Mouse (Mus musculus): ENCODE measurements at regions not wholly inside any gene's neighbourhood (a gene's known extent, or its start where the extent isn't known, plus 50 kb on each side); places are given as distances from the start of the nearest gene placed in this dataset.

DNA sequence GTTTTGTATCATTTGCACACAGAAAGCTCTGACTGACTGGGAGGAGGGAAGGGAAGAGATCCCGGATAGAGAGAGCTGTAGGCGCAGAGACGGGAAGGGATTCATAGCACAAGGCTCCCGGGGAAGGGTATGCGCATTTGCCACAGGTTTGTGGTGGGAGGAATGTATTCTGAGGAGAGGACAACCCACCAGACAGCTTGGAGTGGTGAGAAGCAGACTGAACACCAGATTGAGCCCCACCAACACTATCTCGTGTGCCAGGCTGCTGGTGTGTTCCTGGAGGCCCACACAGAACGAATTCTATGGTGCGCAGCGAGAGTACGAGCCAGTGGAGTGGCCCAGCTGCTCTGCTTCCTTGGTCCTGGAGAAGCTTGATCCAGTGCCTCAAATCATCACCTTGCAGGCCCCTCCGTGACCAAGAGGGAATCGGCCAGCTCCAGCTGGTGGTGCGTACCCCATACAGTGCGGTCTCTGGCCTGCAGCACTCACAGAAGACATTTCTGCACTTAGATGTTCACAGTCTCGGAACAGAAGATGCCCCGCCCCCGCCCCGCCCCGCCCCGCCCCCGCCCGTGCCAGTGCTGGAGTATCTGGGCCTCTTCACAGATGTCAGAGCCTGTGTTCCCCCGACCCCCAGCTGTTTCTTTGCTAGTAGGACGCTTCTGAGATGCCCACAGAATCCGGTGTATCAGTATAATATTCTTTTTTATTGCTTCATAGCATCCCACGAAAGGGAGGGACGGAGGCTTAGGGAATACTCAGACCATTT, 92.8 kb upstream of the Tmem189 start:
- Histone ChIP-seq H3K4me1 (ENCODE audit: control insufficient read depth in 1 of 2, insufficient read depth in 2 of 2) (peaks cover 3 to 12% of the 10 kb centered on the region in 2 experiments), H3K79me2 (replicated peaks; ENCODE audit: control insufficient read depth, extremely low read depth, insufficient read depth, poor library complexity, severe bottlenecking) (no peaks in the 10 kb centered on the region), H3K4me3 (replicated peaks in 1 of 3; ENCODE audit: low read depth in 2 of 3, low read length in 2 of 3, poor library complexity in 1 of 3) (no peak overlapping the region), H3K36me3 (replicated peaks in 1 of 2; ENCODE audit: control insufficient read depth in 1 of 2, insufficient read depth in 1 of 2, low read length in 1 of 2) (no peaks in the 10 kb centered on the region), H3K9me3 (replicated peaks; ENCODE audit: low read length) (no peaks in the 10 kb centered on the region), H3K4me2 (ENCODE audit: insufficient read depth, low read depth, poor library complexity, severe bottlenecking) (no peak overlapping the region), H3K27me3 (replicated peaks) (peaks cover 93% of the 10 kb centered on the region), H3K27ac (ENCODE audit: insufficient read depth, low read depth) (no peak overlapping the region), H3K9ac (ENCODE audit: insufficient read depth, low read depth) (no peak overlapping the region)
- in situ Hi-C loops (cut with MboI; ENCODE audit: low pct_ligation_motif_present, low pct_unique_long_range_greater_than_20kb, low sequenced_read_pairs): no loop called here
- dilution Hi-C loops (cut with MboI; ENCODE audit: extremely low pct_ligation_motif_present, extremely low pct_unique_long_range_greater_than_20kb, low sequenced_read_pairs): no loop called here
- TF ChIP-seq MAX (IDR thresholded peaks at IDR 0.05; ENCODE audit: low read length) (no peak), ZMIZ1 (IDR thresholded peaks at IDR 0.05; ENCODE audit: low read depth, low read length) (no peak), ELF1 (IDR thresholded peaks at IDR 0.05; ENCODE audit: low read depth, low read length) (no peak), BHLHE40 (IDR thresholded peaks at IDR 0.05; ENCODE audit: low read depth, low read length) (no peak), KAT2A (IDR thresholded peaks at IDR 0.05; ENCODE audit: insufficient replicate concordance, low read length) (no peak), ZKSCAN1 (IDR thresholded peaks at IDR 0.05; ENCODE audit: borderline replicate concordance, low read depth, low read length) (no peak), POLR2AphosphoS2 (IDR thresholded peaks at IDR 0.05; ENCODE audit: low read depth, low read length) (no peak)
- no peak for DNase-seq (ENCODE audit: extremely low read depth)

DNA sequence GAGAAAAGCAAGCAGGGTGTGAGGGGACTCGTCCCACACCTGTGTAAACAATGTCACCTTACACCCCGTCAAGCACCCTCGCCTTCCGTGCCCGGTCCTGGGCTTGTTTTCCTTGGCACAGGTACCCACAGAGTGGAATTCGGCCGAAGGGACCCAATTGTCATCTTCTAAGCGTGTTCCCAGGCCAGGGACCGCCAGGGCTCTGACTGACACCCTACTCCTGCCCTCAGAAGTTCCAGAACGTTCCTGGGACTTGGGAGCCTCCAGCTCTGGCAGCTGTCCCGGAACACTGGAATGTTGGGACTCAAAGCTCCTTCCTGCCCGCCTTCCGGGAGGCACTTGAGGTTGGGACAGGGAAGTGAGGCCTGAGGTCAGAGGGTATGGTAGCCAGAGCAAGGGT, 91.9 kb upstream of the Tmem189 start:
- TF ChIP-seq POLR2A (IDR thresholded peaks at IDR 0.05; ENCODE audit: low read depth, low read length) (no peak), POLR2AphosphoS2 (IDR thresholded peaks at IDR 0.05; ENCODE audit: low read depth, low read length) (no peak), ZKSCAN1 (IDR thresholded peaks at IDR 0.05; ENCODE audit: borderline replicate concordance, low read depth, low read length) (no peak), CHD1 (IDR thresholded peaks at IDR 0.05; ENCODE audit: low read depth, low read length) (no peak), EP300 (IDR thresholded peaks at IDR 0.05; ENCODE audit: low read length) (no peak)
- DNase-seq (ENCODE audit: extremely low read depth): no peak
- Histone ChIP-seq H3K27ac (ENCODE audit: insufficient read depth, low read depth) (no peak overlapping the region), H3K9me3 (replicated peaks; ENCODE audit: low read length) (no peaks in the 10 kb centered on the region), H3K79me2 (replicated peaks; ENCODE audit: control insufficient read depth, extremely low read depth, insufficient read depth, poor library complexity, severe bottlenecking) (no peaks in the 10 kb centered on the region), H3K27me3 (replicated peaks) (peaks cover 95% of the 10 kb centered on the region), H3K4me1 (ENCODE audit: control insufficient read depth in 1 of 2, insufficient read depth in 2 of 2) (peaks cover 8 to 17% of the 10 kb centered on the region in 2 experiments), H3K9ac (ENCODE audit: insufficient read depth, low read depth) (no peak overlapping the region), H3K4me3 (replicated peaks in 1 of 3; ENCODE audit: low read depth in 2 of 3, low read length in 2 of 3, poor library complexity in 1 of 3) (no peak overlapping the region), H3K36me3 (replicated peaks in 1 of 2; ENCODE audit: control insufficient read depth in 1 of 2, insufficient read depth in 1 of 2, low read length in 1 of 2) (no peaks in the 10 kb centered on the region), H3K4me2 (ENCODE audit: insufficient read depth, low read depth, poor library complexity, severe bottlenecking) (no peak overlapping the region)
- in situ Hi-C loops (cut with MboI; ENCODE audit: low pct_ligation_motif_present, low pct_unique_long_range_greater_than_20kb, low sequenced_read_pairs) (no loop called here), dilution Hi-C loops (cut with MboI; ENCODE audit: extremely low pct_ligation_motif_present, extremely low pct_unique_long_range_greater_than_20kb, low sequenced_read_pairs) (no loop called here)

DNA sequence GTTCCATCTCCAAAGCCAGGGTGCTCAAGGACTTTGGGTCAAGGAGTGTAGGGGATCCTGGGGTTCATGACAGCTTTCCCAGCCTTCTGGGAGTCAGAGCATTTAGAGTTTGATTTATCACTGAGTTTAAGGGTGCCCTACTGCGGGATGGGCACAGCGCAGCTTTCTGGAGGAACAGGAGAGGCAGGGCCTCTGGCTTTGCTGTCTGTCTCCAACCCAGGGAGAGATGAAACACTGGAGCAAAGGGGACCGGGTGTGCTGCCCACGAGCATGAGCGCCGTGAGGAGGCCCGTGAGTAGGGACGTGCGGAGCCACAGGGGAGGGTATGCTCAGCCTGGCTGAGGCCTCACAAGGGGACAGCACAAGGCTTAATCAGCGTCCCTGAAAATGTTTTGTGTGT, 89.1 kb upstream of the Tmem189 start:
- Histone ChIP-seq H3K27ac (ENCODE audit: insufficient read depth, low read depth) (no peak overlapping the region), H3K9me3 (replicated peaks; ENCODE audit: low read length) (no peaks in the 10 kb centered on the region), H3K9ac (ENCODE audit: insufficient read depth, low read depth) (no peak overlapping the region), H3K79me2 (replicated peaks; ENCODE audit: control insufficient read depth, extremely low read depth, insufficient read depth, poor library complexity, severe bottlenecking) (no peaks in the 10 kb centered on the region), H3K36me3 (replicated peaks in 1 of 2; ENCODE audit: control insufficient read depth in 1 of 2, insufficient read depth in 1 of 2, low read length in 1 of 2) (no peaks in the 10 kb centered on the region), H3K27me3 (replicated peaks) (peaks cover 95% of the 10 kb centered on the region), H3K4me3 (replicated peaks in 1 of 3; ENCODE audit: low read depth in 2 of 3, low read length in 2 of 3, poor library complexity in 1 of 3) (no peak overlapping the region), H3K4me2 (ENCODE audit: insufficient read depth, low read depth, poor library complexity, severe bottlenecking) (no peak overlapping the region), H3K4me1 (ENCODE audit: control insufficient read depth in 1 of 2, insufficient read depth in 2 of 2) (peaks cover 10 to 21% of the 10 kb centered on the region in 2 experiments)
- in situ Hi-C loops (cut with MboI; ENCODE audit: low pct_ligation_motif_present, low pct_unique_long_range_greater_than_20kb, low sequenced_read_pairs) (no loop called here), dilution Hi-C loops (cut with MboI; ENCODE audit: extremely low pct_ligation_motif_present, extremely low pct_unique_long_range_greater_than_20kb, low sequenced_read_pairs) (no loop called here)
- no peak for TF ChIP-seq NELFE (IDR thresholded peaks at IDR 0.05; ENCODE audit: low read depth, low read length)
- TF ChIP-seq JUN (IDR thresholded peaks at IDR 0.05; ENCODE audit: insufficient read depth, low read depth, low read length): no peak
- no peak for TF ChIP-seq E2F4 (IDR thresholded peaks at IDR 0.05; ENCODE audit: insufficient replicate concordance, low read depth, low read length)
- TF ChIP-seq ETS1 (conservative IDR thresholded peaks at IDR 0.05; ENCODE audit: low read depth, low read length): no peak
- no peak for TF ChIP-seq ZC3H11A (IDR thresholded peaks at IDR 0.05; ENCODE audit: low read depth, low read length)
- TF ChIP-seq TBP (conservative IDR thresholded peaks at IDR 0.05; ENCODE audit: low read depth, low read length): no peak
- TF ChIP-seq MEF2A (IDR thresholded peaks at IDR 0.05; ENCODE audit: borderline replicate concordance, low read depth, low read length): no peak
- no peak for TF ChIP-seq ZKSCAN1 (IDR thresholded peaks at IDR 0.05; ENCODE audit: borderline replicate concordance, low read depth, low read length)
- no peak for TF ChIP-seq ZMIZ1 (IDR thresholded peaks at IDR 0.05; ENCODE audit: low read depth, low read length)
- no peak for TF ChIP-seq MAFK (IDR thresholded peaks at IDR 0.05; ENCODE audit: insufficient replicate concordance, low read length)
- no peak for TF ChIP-seq CTCF (conservative IDR thresholded peaks at IDR 0.05 in 1 of 2, IDR thresholded peaks at IDR 0.05 in 1 of 2; ENCODE audit: low read depth in 2 of 2, low read length in 2 of 2)
- TF ChIP-seq UBTF (IDR thresholded peaks at IDR 0.05; ENCODE audit: low read depth, low read length): no peak
- no peak for TF ChIP-seq RAD21 (IDR thresholded peaks at IDR 0.05; ENCODE audit: low read depth, low read length)
- no peak for DNase-seq (ENCODE audit: extremely low read depth)
